Mouse (Mus musculus) megakaryocyte progenitor cell, adult 5-6 weeks (primary cell): ENCODE results near the gene Gm10718. TPM values are rescaled to one million over a fixed set of nuclear protein-coding genes. Genes with fewer than 3 reads are reported as not detected.
"Not testable (repeated sequence)": the region's sequence is repeated elsewhere in the genome, so short reads cannot be mapped to it uniquely, and the experiment has no call there.

Experiments
- ATAC-seq: replicated peaks from 2 replicates; pipeline ENCODE4 v1.8.0; 2016; ENCODE audit warnings: mild to moderate bottlenecking, moderate TSS enrichment, inconsistent platforms; ENCODE audit not compliant: poor library complexity
- total RNA-seq, 2 experiments: library from RNA; stranded (forward) in 1 of 2; stranded (reverse) in 1 of 2; fragments of 157-497, 149-512 nt in 1 of 2; fragments of 200-1000 nt in 1 of 2; gene quantifications; 2 replicates each; pipeline versions ENCODE4 v1.2.3 to v1.2.4; 2015 to 2017

Gene Gm10718
- not detected in 2 replicates for total RNA-seq (2015)
- 0.50 TPM in 1 of 2 replicates, not detected in the other for total RNA-seq (2017)

DNA sequence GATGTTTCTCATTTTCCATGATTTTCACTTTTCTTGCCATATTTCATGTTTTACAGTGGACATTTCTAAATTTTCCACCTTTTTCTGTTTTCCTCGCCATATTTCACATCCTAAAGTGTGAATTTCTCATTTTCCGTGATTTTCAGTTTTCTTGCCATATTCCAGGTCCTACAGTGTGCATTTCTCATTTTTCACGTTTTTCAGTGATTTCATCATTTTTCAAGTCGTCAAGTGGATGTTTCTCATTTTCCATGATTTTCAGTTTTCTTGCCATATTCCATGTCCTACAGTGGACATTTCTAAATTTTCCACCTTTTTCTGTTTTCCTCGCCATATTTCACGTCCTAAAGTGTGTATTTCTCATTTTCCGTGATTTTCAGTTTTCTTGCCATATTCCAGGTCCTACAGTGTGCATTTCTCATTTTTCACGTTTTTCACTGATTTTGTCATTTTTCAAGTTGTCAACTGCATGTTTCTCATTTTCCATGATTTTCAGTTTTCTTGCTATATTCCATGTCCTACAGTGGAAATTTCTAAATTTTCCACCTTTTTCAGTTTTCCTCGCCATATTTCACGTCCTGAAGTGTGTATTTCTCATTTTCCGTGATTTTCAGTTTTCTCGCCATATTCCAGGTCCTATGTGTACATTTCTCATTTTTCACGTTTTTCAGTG, at the start of gene Gm10718:
TSS of gene Gm10718 (plus strand) at position 236 of the 673 bp plus-strand sequence.
- ATAC-seq, result not testable (repeated sequence)

DNA sequence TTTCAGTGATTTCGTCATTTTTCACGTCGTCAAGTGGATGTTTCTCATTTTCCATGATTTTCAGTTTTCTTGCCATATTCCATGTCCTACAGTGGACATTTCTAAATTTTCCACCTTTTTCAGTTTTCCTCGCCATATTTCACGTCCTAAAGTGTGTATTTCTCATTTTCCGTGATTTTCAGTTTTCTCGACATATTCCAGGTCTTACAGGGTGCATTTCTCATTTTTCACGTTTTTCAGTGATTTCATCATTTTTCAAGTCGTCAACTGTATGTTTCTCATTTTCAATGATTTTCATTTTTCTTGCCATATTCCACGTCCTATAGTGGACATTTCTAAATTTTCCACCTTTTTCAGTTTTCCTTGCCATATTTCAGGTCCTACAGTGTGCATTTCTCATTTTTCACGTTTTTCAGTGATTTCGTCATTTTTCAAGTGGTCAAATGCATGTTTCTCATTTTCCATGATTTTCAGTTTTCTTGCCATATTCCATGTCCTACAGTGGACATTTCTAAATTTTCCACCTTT, 22.8 kb upstream of the Gm10718 start, which contains the start of gene Gm10722:
TSS of gene Gm10722 (plus strand) at position 478 of the 528 bp plus-strand sequence.
- not testable (repeated sequence) for ATAC-seq

DNA sequence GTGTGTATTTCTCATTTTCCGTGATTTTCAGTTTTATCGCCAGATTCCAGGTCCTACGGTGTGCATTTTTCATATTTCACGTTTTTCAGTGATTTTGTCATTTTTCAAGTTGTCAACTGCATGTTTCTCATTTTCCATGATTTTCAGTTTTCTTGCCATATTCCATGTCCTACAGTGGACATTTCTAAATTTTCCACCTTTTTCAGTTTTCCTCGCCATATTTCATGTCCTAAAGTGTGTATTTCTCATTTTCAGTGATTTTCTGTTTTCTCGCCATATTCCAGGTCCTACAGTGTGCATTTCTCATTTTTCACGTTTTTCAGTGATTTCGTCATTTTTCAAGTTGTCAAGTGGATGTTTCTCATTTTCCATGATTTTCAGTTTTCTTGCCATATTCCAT, 22.3 kb upstream of the Gm10718 start:
- not testable (repeated sequence) for ATAC-seq

DNA sequence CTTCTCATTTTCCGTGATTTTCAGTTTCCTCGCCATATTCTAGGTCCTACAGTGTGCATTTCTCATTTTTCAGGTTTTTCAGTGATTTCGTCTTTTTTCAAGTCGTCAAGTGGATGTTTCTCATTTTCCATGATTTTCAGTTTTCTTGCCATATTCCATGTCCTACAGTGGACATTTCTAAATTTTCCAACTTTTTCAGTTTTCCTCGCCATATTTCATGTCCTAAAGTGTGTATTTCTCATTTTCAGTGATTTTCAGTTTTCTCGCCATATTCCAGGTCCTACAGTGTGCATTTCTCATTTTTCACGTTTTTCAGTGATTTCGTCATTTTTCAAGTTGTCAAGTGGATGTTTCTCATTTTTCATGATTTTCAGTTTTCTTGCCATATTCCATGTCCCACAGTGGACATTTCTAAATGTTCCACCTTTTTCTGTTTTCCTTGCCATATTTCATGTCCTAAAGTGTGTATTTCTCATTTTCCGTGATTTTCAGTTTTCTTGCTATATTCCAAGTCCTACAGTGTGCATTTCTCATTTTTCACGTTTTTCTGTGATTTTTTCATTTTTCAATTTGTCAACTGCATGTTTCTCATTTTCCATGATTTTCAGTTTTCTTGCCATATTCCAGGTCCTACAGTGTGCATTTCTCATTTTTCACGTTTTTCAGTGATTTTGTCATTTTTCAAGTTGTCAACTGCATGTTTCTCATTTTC, 21.2 kb upstream of the Gm10718 start:
- ATAC-seq, result peak; percentile 37; the same call in 1 of the 2 replicates

DNA sequence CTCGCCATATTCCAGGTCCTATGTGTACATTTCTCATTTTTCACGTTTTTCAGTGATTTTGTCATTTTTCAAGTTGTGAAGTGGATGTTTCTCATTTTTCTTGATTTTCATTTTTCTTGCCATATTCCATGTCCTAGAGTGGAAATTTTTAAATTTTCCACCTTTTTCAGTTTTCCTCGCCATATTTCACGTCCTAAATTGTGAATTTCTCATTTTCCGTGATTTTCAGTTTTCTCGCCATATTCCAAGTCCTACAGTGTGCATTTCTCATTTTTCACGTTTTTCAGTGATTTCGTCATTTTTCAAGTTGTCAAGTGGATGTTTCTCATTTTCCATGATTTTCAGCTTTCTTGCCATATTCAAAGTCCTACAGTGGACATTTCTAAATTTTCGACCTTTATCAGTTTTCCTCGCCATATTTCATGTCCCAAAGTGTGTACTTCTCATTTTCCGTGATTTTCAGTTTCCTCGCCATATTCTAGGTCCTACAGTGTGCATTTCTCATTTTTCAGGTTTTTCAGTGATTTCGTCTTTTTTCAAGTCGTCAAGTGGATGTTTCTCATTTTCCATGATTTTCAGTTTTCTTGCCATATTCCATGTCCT, 20.5 kb upstream of the Gm10718 start, which contains the start of gene Gm11168:
TSS of gene Gm11168 (plus strand) at position 553 of the 603 bp plus-strand sequence.
- not testable (repeated sequence) for ATAC-seq

DNA sequence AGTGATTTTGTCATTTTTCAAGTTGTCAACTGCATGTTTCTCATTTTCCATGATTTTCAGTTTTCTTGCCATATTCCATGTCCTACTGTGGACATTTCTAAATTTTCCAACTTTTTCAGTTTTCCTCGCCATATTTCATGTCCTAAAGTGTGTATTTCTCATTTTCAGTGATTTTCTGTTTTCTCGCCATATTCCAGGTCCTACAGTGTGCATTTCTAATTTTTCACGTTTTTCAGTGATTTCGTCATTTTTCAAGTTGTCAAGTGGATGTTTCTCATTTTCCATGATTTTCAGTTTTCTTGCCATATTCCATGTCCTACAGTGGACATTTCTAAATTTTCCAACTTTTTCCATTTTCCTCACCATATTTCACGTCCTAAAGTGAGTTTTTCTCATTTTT, 17.2 kb upstream of the Gm10718 start:
- ATAC-seq, result peak; percentile 35

DNA sequence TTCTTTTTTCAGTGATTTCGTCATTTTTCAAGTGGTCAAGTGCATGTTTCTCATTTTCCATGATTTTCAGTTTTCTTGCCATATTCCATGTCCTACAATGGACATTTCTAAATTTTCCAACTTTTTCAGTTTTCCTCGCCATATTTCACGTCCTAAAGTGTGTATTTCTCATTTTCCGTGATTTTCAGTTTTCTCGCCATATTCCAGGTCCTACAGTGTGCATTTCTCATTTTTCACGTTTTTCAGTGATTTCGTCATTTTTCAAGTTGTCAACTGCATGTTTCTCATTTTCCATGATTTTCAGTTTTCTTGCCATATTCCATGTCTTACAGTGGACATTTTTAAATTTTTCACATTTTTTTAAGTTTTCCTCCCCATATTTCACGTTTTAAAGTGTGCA, 16.7 kb upstream of the Gm10718 start:
- not testable (repeated sequence) for ATAC-seq

DNA sequence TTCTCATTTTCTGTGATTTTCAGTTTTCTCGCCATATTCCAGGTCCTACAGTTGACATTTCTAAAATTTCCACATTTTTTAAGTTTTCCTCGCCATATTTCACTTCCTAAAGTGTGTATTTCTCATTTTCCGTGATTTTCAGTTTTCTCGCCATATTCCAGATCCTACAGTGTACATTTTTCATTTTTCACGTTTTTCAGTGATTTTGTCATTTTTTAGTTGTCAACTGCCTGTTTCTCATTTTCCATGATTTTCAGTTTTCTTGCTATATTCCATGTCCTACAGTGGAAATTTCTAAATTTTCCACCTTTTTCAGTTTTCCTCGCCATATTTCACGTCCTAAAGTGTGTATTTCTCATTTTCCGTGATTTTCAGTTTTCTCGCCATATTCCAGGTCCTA, 16.1 kb upstream of the Gm10718 start:
- ATAC-seq, result 0 out of 2 replicates have a peak, but pooled peaks have one; percentile 16

DNA sequence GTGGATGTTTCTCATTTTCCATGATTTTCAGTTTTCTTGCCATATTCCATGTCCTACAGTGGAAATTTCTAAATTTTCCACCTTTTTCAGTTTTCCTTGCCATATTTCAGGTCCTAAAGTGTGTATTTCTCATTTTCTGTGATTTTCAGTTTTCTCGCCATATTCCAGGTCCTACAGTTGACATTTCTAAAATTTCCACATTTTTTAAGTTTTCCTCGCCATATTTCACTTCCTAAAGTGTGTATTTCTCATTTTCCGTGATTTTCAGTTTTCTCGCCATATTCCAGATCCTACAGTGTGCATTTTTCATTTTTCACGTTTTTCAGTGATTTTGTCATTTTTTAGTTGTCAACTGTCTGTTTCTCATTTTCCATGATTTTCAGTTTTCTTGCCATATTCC, 14.0 kb upstream of the Gm10718 start:
- peak; percentile 27 for ATAC-seq

DNA sequence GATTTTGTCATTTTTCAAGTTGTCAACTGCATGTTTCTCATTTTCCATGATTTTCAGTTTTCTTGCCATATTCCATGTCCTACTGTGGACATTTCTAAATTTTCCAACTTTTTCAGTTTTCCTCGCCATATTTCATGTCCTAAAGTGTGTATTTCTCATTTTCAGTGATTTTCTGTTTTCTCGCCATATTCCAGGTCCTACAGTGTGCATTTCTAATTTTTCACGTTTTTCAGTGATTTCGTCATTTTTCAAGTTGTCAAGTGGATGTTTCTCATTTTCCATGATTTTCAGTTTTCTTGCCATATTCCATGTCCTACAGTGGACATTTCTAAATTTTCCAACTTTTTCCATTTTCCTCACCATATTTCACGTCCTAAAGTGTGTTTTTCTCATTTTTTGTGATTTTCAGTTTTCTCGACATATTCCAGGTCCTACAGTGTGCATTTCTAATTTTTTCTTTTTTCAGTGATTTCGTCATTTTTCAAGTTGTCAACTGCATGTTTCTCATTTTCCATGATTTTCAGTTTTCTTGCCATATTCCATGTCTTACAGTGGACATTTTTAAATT, 11.2 kb upstream of the Gm10718 start:
- ATAC-seq, result peak; percentile 42

DNA sequence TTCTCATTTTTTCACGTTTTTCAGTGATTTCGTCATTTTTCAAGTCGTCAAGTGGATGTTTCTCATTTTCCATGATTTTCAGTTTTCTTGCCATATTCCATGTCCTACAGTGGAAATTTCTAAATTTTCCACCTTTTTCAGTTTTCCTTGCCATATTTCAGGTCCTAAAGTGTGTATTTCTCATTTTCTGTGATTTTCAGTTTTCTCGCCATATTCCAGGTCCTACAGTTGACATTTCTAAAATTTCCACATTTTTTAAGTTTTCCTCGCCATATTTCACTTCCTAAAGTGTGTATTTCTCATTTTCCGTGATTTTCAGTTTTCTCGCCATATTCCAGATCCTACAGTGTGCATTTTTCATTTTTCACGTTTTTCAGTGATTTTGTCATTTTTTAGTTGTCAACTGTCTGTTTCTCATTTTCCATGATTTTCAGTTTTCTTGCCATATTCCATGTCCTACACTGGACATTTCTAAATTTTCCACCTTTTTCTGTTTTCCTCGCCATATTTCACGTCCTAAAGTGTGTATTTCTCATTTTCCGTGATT, 10.5 kb upstream of the Gm10718 start, which contains the start of gene Gm10721:
TSS of gene Gm10721 (plus strand) at position 408 of the 547 bp plus-strand sequence.
- ATAC-seq, result peak; percentile 36

DNA sequence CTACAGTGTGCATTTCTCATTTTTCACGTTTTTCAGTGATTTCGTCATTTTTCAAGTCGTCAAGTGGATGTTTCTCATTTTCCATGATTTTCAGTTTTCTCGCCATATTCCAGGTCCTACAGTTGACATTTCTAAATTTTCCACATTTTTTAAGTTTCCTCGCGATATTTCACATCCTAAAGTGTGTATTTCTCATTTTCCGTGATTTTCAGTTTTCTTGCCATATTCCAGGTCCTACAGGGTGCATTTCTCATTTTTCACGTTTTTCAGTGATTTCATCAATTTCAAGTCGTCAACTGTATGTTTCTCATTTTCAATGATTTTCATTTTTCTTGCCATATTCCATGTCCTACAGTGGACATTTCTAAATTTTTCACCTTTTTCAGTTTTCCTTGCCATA, 8.0 kb upstream of the Gm10718 start, which contains the start of gene Gm10720:
TSS of gene Gm10720 (plus strand) at position 301 of the 400 bp plus-strand sequence.
- ATAC-seq, result not testable (repeated sequence)

DNA sequence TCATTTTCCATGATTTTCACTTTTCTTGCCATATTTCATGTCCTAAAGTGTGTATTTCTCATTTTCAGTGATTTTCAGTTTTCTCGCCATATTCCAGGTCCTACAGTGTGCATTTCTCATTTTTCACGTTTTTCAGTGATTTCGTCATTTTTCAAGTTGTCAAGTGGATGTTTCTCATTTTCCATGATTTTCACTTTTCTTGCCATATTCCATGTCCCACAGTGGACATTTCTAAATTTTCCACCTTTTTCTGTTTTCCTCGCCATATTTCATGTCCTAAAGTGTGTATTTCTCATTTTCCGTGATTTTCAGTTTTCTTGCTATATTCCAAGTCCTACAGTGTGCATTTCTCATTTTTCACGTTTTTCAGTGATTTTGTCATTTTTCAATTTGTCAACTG, 7.5 kb upstream of the Gm10718 start:
- not testable (repeated sequence) for ATAC-seq

DNA sequence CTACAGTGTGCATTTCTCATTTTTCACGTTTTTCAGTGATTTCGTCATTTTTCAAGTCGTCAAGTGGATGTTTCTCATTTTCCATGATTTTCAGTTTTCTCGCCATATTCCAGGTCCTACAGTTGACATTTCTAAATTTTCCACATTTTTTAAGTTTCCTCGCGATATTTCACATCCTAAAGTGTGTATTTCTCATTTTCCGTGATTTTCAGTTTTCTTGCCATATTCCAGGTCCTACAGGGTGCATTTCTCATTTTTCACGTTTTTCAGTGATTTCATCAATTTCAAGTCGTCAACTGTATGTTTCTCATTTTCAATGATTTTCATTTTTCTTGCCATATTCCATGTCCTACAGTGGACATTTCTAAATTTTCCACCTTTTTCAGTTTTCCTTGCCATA, 6.2 kb upstream of the Gm10718 start, which contains the start of gene Gm10719:
TSS of gene Gm10719 (plus strand) at position 301 of the 400 bp plus-strand sequence.
- ATAC-seq, result not testable (repeated sequence)

DNA sequence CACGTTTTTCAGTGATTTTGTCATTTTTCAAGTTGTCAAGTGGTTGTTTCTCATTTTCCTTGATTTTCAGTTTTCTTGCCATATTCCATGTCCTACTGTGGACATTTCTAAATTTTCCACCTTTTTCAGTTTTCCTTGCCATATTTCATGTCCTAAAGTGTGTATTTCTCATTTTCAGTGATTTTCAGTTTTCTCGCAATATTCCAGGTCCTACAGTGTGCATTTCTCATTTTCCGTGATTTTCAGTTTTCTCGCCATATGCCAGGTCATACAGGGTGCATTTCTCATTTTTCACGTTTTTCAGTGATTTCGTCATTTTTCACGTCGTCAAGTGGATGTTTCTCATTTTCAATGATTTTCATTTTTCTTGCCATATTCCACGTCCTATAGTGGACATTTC, 4.4 kb upstream of the Gm10718 start:
- ATAC-seq, result not testable (repeated sequence)

DNA sequence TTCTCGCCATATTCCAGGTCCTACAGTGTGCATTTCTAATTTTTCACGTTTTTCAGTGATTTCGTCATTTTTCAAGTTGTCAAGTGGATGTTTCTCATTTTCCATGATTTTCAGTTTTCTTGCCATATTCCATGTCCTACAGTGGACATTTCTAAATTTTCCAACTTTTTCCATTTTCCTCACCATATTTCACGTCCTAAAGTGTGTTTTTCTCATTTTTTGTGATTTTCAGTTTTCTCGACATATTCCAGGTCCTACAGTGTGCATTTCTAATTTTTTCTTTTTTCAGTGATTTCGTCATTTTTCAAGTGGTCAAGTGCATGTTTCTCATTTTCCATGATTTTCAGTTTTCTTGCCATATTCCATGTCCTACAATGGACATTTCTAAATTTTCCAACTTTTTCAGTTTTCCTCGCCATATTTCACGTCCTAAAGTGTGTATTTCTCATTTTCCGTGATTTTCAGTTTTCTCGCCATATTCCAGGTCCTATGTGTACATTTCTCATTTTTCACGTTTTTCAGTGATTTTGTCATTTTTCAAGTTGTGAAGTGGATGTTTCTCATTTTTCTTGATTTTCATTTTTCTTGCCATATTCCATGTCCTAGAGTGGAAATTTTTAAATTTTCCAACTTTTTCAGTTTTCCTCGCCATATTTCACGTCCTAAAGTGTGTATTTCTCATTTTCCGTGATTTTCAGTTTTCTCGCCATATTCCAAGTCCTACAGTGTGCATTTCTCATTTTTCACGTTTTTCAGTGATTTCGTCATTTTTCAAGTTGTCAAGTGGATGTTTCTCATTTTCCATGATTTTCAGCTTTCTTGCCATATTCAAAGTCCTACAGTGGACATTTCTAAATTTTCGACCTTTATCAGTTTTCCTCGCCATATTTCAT, 3.3 kb upstream of the Gm10718 start:
- peak; percentile 38 for ATAC-seq

DNA sequence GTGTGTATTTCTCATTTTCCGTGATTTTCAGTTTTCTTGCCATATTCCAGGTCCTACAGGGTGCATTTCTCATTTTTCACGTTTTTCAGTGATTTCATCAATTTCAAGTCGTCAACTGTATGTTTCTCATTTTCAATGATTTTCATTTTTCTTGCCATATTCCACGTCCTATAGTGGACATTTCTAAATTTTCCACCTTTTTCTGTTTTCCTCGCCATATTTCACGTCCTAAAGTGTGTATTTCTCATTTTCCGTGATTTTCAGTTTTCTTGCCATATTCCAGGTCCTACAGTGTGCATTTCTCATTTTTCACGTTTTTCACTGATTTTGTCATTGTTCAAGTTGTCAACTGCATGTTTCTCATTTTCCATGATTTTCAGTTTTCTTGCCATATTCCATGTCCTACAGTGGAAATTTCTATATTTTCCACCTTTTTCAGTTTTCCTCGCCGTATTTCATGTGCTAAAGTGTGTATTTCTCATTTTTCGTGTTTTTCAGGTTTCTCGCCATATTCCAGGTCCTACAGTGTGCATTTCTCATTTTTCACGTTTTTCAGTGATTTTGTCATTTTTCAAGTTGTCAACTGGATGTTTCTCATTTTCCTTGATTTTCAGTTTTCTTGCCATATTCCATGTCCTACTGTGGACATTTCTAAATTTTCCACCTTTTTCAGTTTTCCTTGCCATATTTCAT, 885 bp upstream of the Gm10718 start:
- ATAC-seq, result not testable (repeated sequence)

DNA sequence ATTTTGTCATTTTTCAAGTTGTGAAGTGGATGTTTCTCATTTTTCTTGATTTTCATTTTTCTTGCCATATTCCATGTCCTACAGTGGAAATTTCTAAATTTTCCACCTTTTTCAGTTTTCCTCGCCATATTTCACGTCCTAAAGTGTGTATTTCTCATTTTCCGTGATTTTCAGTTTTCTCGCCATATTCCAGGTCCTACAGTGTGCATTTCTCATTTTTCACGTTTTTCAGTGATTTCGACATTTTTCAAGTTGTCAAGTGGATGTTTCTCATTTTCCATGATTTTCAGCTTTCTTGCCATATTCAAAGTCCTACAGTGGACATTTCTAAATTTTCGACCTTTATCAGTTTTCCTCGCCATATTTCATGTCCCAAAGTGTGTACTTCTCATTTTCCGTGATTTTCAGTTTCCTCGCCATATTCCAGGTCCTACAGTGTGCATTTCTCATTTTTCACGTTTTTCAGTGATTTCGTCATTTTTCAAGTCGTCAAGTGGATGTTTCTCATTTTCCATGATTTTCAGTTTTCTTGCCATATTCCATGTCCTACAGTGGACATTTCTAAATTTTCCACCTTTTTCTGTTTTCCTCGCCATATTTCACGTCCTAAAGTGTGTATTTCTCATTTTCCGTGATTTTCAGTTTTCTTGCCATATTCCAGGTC, 770 bp downstream of the Gm10718 start:
- ATAC-seq, result not testable (repeated sequence)
